Mouse (Mus musculus) brain, embryonic 14.5 days (tissue): ENCODE measurements around the gene Pmel.

ENCODE experiments used
- CTCF ChIP-seq: fragments of 200-500 bp; IDR thresholded peaks from 2 replicates; pipeline ENCODE4 v1.5.1; 2012; ENCODE audit warnings: inconsistent platforms, mild to moderate bottlenecking, moderate library complexity, borderline replicate concordance; ENCODE audit not compliant: insufficient read depth, insufficient read length; ENCODE audit errors: extremely low read depth
- POLR2A ChIP-seq: fragments of 200-500 bp; IDR thresholded peaks from 2 replicates; pipeline ENCODE4 v1.6.1; 2012; ENCODE audit warnings: mild to moderate bottlenecking, inconsistent platforms, borderline replicate concordance; ENCODE audit not compliant: poor library complexity, insufficient read depth, insufficient read length, severe bottlenecking; ENCODE audit errors: extremely low read depth

- no peak for TF ChIP-seq POLR2A
- no peak for TF ChIP-seq CTCF
Measured at GRCm38 (mm10) chr10:128705317-128705693, 1.3 kb downstream of the Pmel start.
